Mouse (Mus musculus) hindbrain, embryonic 13.5 days (tissue): ENCODE data around the gene Nupr1. TPM values are rescaled to one million over a fixed set of nuclear protein-coding genes. Genes with fewer than 3 reads are reported as not detected.
"Not testable (repeated sequence)": the region's sequence is repeated elsewhere in the genome, so short reads cannot be mapped to it uniquely, and the experiment has no call there.

Source experiments
- ATAC-seq: fragments of 200-750 bp; cut with Nextera tagmentation; 2 replicates; pipeline ENCODE4 v1.8.0; 2017; ENCODE audit warnings: moderate TSS enrichment; ENCODE audit not compliant: low FRiP score
- H3K27ac ChIP-seq: fragments of 300-500 bp; sonication (generic); 2 replicates; pipeline ENCODE4 v1.5.1; 2015; ENCODE audit warnings: inconsistent platforms, mild to moderate bottlenecking, moderate library complexity
- H3K27me3 ChIP-seq: fragments of 300-500 bp; sonication (generic); 2 replicates; pipeline ENCODE4 v1.6.1; 2015; ENCODE audit warnings: mild to moderate bottlenecking, inconsistent platforms
- H3K36me3 ChIP-seq: fragments of 300-500 bp; sonication (generic); 2 replicates; pipeline ENCODE4 v1.6.1; 2015; ENCODE audit warnings: mild to moderate bottlenecking, inconsistent platforms
- H3K4me1 ChIP-seq: fragments of 300-500 bp; sonication (generic); replicated peaks from 2 replicates; pipeline ENCODE4 v1.6.1; 2015; ENCODE audit warnings: inconsistent platforms
- H3K4me2 ChIP-seq: fragments of 300-500 bp; sonication (generic); 2 replicates; pipeline ENCODE4 v1.6.1; 2015; ENCODE audit warnings: inconsistent platforms, mild to moderate bottlenecking, moderate library complexity
- H3K4me3 ChIP-seq: fragments of 300-500 bp; sonication (generic); 2 replicates; pipeline ENCODE4 v1.5.1; 2015; ENCODE audit warnings: mild to moderate bottlenecking, inconsistent platforms
- H3K9ac ChIP-seq: fragments of 300-500 bp; sonication (generic); 2 replicates; pipeline ENCODE4 v1.6.1; 2015; ENCODE audit warnings: mild to moderate bottlenecking, inconsistent platforms
- H3K9me3 ChIP-seq: fragments of 300-500 bp; sonication (generic); 2 replicates; pipeline ENCODE4 v1.6.1; 2016; ENCODE audit warnings: inconsistent platforms
- WGBS: fragments of 180-500 bp; shearing (Covaris S2); methylation state at CpG from one replicate; pipeline ENCODE4 v1.1.7; 2015; 5-methylcytosine and 5-hydroxymethylcytosine counted together
- polyA plus RNA-seq: library from polyadenylated mRNA; unstranded; fragments of >200 nt; fragmentation: Nextera tagmentation; extraction: Ambion mirVana; gene quantifications from 2 replicates; pipeline ENCODE4 v1.2.1, GENCODE M21; 2015

Gene Nupr1
- polyA plus RNA-seq, 1 experiment from 2014 or later = 8.8 TPM

DNA sequence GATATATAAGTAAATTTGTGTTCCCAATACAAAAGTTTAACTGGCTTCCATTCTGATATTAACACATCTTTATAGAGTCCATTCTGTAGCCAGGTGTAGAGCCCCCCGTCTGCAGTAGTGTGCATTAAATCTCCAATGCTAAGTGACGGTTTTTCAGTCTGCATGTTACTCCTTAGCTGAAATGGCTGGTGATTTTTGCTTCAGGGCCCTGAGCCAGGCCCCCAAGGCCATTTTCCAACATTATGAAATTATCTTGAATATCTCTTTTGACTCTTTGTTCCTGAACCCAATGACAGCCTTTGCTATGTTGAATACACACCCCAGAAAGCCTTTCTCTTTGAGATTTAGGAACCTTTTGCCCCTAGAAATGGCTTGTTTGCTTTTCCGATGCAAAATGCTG is 29.1 kb upstream of the Nupr1 start:
- WGBS = 91% methylated on average over 3 of the region's 3 CpGs
- H3K4me2 ChIP-seq = no peak overlapping the region
- no peaks in the 10 kb centered on the region for H3K27me3 ChIP-seq
- H3K4me1 ChIP-seq = no peaks in the 10 kb centered on the region
- no peaks in the 10 kb centered on the region for H3K9me3 ChIP-seq
- peaks cover 32% of the 10 kb centered on the region for H3K36me3 ChIP-seq
- no peak overlapping the region for H3K4me3 ChIP-seq
- H3K27ac ChIP-seq = no peak overlapping the region
- no peak for ATAC-seq
- H3K9ac ChIP-seq = no peak overlapping the region

DNA sequence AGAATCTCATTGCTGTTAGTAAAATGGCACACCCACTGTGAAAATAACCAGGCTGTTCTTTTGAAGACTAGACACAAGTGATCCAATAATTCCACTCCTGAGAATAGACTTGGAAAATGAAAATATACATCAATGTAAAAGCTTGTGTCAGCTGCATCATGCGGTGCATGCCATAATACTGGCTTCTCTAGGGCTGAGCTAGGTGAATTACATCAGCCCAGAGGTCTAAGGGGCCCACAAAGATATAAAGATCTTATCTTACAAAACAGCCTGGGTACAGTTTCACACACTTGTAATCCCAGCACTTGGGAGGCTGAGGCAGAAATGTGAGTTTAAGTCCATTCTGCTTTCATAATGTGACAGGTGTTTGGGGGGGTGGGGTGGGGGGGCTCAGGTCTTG is 26.9 kb upstream of the Nupr1 start:
- ATAC-seq = no peak
- no peak overlapping the region for H3K9ac ChIP-seq
- no peaks in the 10 kb centered on the region for H3K27me3 ChIP-seq
- no peak overlapping the region for H3K4me3 ChIP-seq
- 84% methylated on average over 1 of the region's 1 CpGs for WGBS
- H3K4me1 ChIP-seq = no peaks in the 10 kb centered on the region
- no peaks in the 10 kb centered on the region for H3K9me3 ChIP-seq
- peaks cover 13% of the 10 kb centered on the region for H3K36me3 ChIP-seq
- no peak overlapping the region for H3K4me2 ChIP-seq
- H3K27ac ChIP-seq = no peak overlapping the region

DNA sequence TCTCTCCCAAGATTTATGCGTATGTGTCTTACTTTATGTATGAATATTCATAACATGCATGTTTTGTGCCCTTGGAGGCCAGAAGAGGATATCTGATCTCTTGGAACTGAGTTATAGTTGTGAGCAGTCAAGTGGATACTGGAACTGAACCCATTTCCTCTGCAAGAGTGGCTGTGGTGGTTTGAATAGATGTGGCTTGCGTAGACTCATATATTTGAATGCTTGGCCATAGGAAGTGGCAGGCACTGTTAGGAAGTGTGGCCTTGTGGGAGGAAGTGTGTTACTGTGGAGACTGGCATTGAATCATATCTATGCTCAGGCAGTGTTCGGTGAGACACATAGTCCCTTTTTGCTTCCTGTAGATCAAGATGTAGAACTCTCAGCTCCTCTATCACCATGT is 25.0 kb upstream of the Nupr1 start:
- 96% methylated on average over 3 of the region's 3 CpGs for WGBS
- Histone ChIP-seq H3K4me3 (no peak overlapping the region), H3K27ac (no peak overlapping the region), H3K4me2 (no peak overlapping the region), H3K4me1 (peaks cover 2% of the 10 kb centered on the region; the same call in 1 of the 2 replicates), H3K9me3 (no peaks in the 10 kb centered on the region), H3K27me3 (no peaks in the 10 kb centered on the region), H3K36me3 (0 out of 2 replicates have a peak, but pooled peaks cover under 1% of the 10 kb centered on the region), H3K9ac (no peak overlapping the region)
- ATAC-seq = no peak

DNA sequence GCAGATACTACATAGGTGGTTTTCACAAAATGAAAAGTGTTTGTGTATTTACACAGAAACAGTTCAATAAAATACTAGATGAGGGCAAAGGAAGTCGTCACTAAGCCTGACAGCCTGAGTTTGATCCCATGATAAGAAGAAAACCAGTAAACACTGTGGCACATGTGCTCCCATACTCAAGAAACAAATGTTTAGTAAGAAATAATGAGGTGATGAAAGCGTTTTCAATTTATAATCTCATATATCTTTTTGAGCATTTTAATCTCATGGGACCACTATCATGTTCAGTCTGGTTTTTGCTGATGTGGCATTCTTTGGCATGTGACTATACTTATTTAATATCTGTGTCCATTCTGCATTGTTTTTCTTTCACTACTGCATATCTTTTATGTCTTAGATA is 23.3 kb upstream of the Nupr1 start:
- WGBS = 86% methylated on average over 2 of the region's 2 CpGs

DNA sequence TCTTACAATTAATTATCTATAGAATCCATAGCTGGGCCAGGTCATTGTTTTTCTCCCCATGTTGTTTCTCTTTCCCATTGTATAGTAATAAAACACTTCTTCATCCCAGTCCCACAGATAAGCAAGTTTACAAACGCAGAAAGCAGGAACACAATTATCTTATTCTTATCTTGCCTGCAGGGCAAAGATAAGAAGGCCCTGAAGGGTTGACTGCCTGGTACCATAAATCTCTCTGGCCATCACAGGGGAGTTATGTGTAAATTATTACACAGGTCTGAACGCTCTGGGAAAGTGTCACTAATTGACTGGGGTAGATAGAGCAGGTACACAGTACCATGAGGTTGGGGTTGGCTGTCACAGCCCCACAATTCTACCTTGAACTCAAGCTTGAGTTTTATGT is 20.2 kb upstream of the Nupr1 start:
- no peaks in the 10 kb centered on the region for H3K27me3 ChIP-seq
- no peaks in the 10 kb centered on the region for H3K9me3 ChIP-seq
- no peak overlapping the region for H3K9ac ChIP-seq
- no peak overlapping the region for H3K4me2 ChIP-seq
- H3K27ac ChIP-seq = no peak overlapping the region
- WGBS = 95% methylated on average over 2 of the region's 2 CpGs
- peaks cover 18% of the 10 kb centered on the region for H3K4me1 ChIP-seq
- no peaks in the 10 kb centered on the region for H3K36me3 ChIP-seq
- ATAC-seq = no peak
- no peak overlapping the region for H3K4me3 ChIP-seq

More for the DNA sequence above, 23.3 kb upstream of the Nupr1 start:
- H3K4me2 ChIP-seq = no peak overlapping the region
- no peak overlapping the region for H3K4me3 ChIP-seq
- H3K9ac ChIP-seq = no peak overlapping the region
- H3K27me3 ChIP-seq = no peaks in the 10 kb centered on the region
- H3K27ac ChIP-seq = no peak overlapping the region
- peaks cover 12% of the 10 kb centered on the region for H3K4me1 ChIP-seq
- no peaks in the 10 kb centered on the region for H3K9me3 ChIP-seq
- no peak for ATAC-seq
- H3K36me3 ChIP-seq = no peaks in the 10 kb centered on the region

DNA sequence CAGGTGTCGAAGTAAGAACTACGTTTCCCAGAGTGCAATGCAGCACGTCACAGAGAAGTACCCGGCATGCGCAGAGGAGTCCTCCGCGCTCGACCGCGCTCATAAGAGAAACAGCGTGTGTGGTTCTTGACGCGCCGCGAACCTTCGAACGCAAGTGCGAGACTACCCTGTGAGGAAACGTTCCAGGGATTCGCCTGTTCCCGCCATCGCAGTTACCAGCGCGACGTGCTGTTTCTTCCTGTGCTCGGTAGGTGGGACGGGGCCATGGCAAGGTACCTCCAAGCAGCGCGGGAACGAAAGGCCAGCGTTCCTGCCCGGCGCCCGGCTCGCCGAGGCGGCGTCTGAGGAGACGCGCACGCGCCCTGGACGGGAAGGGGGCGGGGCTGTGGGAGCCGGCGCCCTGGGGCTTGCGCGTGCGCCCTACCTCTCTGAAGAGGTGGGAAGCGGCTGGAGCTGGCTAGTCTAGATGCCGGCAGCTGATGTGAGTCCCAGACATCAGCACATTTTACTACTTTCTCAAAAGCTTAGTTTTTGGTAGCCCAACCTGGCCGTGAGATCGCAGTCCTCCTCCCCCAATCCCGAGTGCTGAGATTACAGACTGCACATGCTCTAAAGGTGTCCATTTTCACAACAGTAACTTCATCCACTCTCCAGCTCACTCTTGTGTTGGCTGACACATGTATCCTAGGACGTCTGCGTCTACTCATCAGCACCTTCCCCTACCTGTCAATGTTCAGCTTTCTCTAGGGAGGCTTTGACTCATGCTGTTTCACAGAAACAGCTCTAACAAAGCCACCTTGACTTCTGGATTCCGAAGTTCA is 18.8 kb upstream of the Nupr1 start, which contains the start of gene Sgf29:
Gene Sgf29 (plus strand): TSS at position 79 of the 821 bp plus-strand sequence.
- Histone ChIP-seq H3K27me3 (no peaks in the 10 kb centered on the region), H3K27ac (peak within 1 kb of the TSS; percentile 95), H3K36me3 (no peaks in the 10 kb centered on the region), H3K9ac (peak within 1 kb of the TSS; percentile 77), H3K9me3 (no peaks in the 10 kb centered on the region), H3K4me3 (peak within 1 kb of the TSS; percentile 56), H3K4me1 (peaks cover 18% of the 10 kb centered on the region), H3K4me2 (peak within 1 kb of the TSS; percentile 72)
- 1% methylated on average over 57 of the region's 57 CpGs for WGBS
- peak; percentile 98 for ATAC-seq

DNA sequence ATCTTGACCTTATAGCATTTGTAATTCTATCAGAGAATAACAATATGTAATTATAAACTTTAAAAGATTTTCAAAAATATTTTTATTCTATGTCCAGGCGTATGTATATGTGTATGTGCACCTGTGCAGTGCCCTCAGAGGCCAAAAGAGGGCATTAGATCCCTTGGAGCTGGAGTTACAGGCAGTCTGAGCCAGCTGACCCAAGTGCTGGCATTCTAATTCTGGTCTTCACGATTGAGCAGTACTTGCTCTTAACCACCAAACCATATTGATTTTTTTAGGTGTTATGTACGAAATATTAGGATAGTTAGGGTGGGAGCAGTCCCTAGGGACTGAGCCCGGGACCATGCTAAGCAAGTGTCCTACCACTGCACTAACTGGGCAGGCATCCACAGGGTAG is 17.8 kb upstream of the Nupr1 start:
- peak overlapping the region; percentile 72 for H3K4me2 ChIP-seq
- no peaks in the 10 kb centered on the region for H3K27me3 ChIP-seq
- ATAC-seq = no peak
- H3K4me1 ChIP-seq = peaks cover 18% of the 10 kb centered on the region
- H3K9ac ChIP-seq = peak overlapping the region; percentile 77
- H3K36me3 ChIP-seq = no peaks in the 10 kb centered on the region
- peak overlapping the region; percentile 56 for H3K4me3 ChIP-seq
- WGBS = 81% methylated on average over 4 of the region's 4 CpGs
- no peaks in the 10 kb centered on the region for H3K9me3 ChIP-seq
- H3K27ac ChIP-seq = no peak overlapping the region

DNA sequence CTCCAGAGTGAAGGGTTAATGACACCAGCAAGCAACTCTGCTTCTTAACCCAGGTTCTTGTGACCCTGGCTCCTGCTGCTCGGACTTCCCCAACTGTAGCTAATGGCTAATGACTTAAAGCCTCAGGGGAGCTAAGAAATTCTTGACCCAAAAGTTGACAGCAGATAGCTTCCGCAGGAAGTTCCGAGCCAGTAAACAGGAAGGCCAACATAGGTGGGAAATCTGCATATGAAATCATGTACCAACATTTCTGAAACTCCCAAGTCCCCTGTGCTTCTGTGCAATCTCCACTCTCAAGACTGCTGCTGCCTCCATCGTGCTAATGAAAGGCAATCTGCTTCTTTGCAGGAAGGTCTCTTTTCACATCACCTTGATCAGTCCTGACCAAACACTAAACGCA is 15.0 kb upstream of the Nupr1 start:
- Histone ChIP-seq H3K9me3 (no peaks in the 10 kb centered on the region), H3K4me1 (peaks cover 17% of the 10 kb centered on the region), H3K9ac (no peak overlapping the region), H3K36me3 (no peaks in the 10 kb centered on the region), H3K4me2 (no peak overlapping the region), H3K27ac (no peak overlapping the region), H3K27me3 (no peaks in the 10 kb centered on the region), H3K4me3 (no peak overlapping the region)
- no peak for ATAC-seq
- 64% methylated on average over 5 of the region's 5 CpGs for WGBS

DNA sequence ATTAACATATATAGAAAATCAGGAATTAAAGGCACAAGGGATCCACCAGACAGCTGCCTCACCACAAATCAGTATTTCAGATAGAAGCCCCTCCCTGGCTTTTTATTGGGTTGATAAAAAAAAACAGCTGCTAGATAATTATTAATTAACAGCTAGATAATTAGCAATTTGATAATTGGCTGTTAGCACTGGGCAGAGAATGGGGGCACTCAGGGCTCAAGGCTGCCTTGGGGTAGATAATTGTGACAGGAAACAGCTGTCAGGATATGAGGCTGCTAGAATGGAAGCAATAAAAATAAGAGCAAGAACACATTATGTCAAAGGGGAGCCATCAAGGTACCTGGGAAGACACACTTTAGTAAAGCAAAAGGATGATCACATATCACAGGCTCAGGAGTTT is 14.3 kb upstream of the Nupr1 start:
- Histone ChIP-seq H3K27ac (no peak overlapping the region), H3K36me3 (no peaks in the 10 kb centered on the region), H3K4me2 (no peak overlapping the region), H3K9ac (no peak overlapping the region), H3K4me3 (no peak overlapping the region), H3K27me3 (no peaks in the 10 kb centered on the region), H3K9me3 (no peaks in the 10 kb centered on the region), H3K4me1 (peaks cover 9% of the 10 kb centered on the region)
- ATAC-seq = no peak

DNA sequence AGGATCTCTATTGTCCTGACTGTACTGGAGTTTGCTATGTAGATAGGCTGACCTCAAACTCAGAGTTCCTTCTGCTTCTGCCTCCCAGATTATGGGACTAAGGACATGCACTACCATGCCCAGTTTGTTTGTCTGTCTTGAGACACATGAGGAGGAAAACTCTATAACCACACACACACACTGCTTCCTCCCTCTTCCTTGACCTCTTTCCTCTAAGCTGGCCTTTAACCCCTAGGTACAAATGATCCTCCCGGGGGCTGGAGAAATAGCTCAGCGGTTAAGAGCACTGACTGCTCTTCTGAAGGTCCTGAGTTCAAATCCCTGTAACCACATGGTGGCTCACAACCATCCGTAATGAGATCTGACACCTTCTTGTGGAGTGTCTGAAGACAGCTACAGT is 13.7 kb upstream of the Nupr1 start:
- no peak for ATAC-seq
- Histone ChIP-seq H3K36me3 (no peaks in the 10 kb centered on the region), H3K27me3 (no peaks in the 10 kb centered on the region), H3K4me3 (no peak overlapping the region), H3K9me3 (no peaks in the 10 kb centered on the region), H3K4me2 (no peak overlapping the region), H3K4me1 (peaks cover 6% of the 10 kb centered on the region), H3K27ac (no peak overlapping the region), H3K9ac (no peak overlapping the region)
- 61% methylated on average over 3 of the region's 3 CpGs for WGBS

DNA sequence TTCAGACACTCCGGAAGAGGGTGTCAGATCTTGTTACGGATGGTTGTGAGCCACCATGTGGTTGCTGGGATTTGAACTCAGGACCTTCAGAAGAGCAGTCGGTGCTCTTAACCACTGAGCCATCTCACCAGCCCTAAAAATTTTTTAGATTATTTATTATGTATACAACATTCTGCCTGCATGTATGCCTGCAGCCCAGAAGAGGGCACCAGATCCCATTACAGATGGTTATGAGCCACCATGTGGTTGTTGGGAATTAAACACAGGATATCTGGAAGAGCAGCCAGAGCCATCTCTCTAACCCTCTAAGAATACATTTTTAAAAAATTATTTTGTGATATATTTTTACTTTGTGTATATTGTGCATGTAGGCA is 12.6 kb upstream of the Nupr1 start:
- H3K9ac ChIP-seq, ATAC-seq: not testable (repeated sequence)

DNA sequence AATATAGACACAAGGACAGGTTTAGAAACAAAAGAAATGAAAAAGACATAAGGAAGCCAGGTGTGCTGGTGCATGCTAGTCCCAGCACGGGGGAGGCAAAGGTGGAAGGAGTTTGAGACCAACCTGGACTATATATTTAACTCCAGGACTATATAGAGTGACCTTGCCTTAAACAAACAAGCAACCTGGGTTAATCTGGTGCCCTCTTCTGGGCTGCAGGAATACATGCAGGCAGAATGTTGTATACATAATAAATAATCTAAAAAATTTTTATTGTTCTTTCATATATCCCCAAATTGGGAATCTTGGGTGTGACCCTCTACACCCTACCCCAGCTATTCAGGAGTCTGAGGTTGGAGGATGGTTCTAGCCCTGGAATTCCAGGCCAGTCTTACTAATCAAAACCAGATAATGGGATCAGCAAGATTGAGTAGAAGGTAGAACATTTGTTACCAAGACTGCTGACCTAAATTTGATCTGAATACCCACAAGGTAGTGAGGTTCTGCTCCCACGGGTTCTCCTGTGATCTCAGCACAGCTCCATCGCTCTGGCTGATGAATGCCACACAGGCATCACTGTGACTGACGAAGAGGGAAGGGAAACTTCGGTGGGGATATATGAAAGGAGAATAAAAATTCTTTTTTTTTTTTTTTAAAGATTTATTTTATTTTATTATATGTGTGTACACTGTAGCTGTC is 12.0 kb upstream of the Nupr1 start:
- Histone ChIP-seq H3K36me3 (no peaks in the 10 kb centered on the region), H3K27me3 (peaks cover 8% of the 10 kb centered on the region; the same call in 1 of the 2 replicates), H3K4me1 (no peaks in the 10 kb centered on the region), H3K9ac (no peak overlapping the region), H3K27ac (no peak overlapping the region), H3K4me3 (no peak overlapping the region), H3K4me2 (no peak overlapping the region), H3K9me3 (no peaks in the 10 kb centered on the region)
- no peak for ATAC-seq
- WGBS = 80% methylated on average over 5 of the region's 5 CpGs

More for the DNA sequence above, 12.6 kb upstream of the Nupr1 start:
- 78% methylated on average over 3 of the region's 3 CpGs for WGBS
- H3K4me3 ChIP-seq, H3K4me2 ChIP-seq, H3K4me1 ChIP-seq, H3K36me3 ChIP-seq, H3K27me3 ChIP-seq, H3K27ac ChIP-seq, H3K9me3 ChIP-seq: not testable (repeated sequence)
